ENCODE assay signal across 29 mouse cellular contexts in the genomic region with DNA sequence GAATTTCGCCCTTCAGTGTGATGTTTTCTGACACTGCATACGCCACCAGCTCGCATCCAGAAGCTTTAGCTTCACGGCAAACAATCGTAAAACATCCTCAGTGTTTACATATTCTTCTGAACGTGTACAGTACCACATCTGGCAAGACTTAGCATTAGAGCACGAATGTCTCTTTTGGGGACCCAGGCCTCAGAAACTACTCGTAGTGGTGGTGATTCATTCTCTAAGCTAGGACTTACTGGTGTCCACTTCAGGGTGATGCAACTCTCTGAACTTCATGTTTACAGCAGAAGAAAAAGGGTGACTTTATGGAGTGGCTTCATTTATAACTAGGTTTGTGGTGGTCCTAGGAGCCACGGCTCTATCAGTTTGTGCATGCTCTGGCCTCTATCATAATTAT.
DNase-seq lines count a peak whose midpoint lies in the region; ATAC-seq and TF ChIP-seq lines count a peak whose summit lies in the region.
"Had no signal": no experiment of that assay in that cellular context is flagged by ENCODE, and none has a peak within 500 bp of the region (broad histone marks: within the 10 kb centered on the region; RNA-seq: fewer than 3 reads in every experiment).

No protein-coding gene starts in this region.

- H3K79me3 ChIP-seq in C2C12 (ENCODE audit: low read depth): no peaks in the 10 kb centered on the region

- H3K4me3 ChIP-seq in lung, embryonic 14.5 days (ENCODE audit: low read depth, low read length): no peak overlapping the region
- H3K4me3 ChIP-seq in C2C12 (ENCODE audit: insufficient read depth, poor library complexity, severe bottlenecking): no peak overlapping the region
- no peak overlapping the region for H3K4me3 ChIP-seq in intestine, postnatal 0 days (ENCODE audit: low read depth, low read length)
- H3K4me3 ChIP-seq in stomach, postnatal 0 days (ENCODE audit: low read depth, low read length): no peak overlapping the region
- H3K4me3 ChIP-seq in neural tube, embryonic 15.5 days (replicated peaks): no peak overlapping the region
- H3K4me3 ChIP-seq: forebrain, embryonic 13.5 days; heart, embryonic 10.5 days; heart, embryonic 15.5 days; hindbrain, embryonic 13.5 days; layer of hippocampus, adult 2 months; left cerebral cortex, adult 2 months; liver, embryonic 12.5 days had no signal

- no peak for TF ChIP-seq EP300 in stomach, postnatal 0 days (optimal IDR thresholded peaks at IDR 0.05)

- peak; percentile 61 for DNase-seq in lung, embryonic 14.5 days
- DNase-seq in lung, postnatal 4 days: no peak
- DNase-seq in stomach, postnatal 0 days (ENCODE audit: low spot score): no peak
- DNase-seq: adrenal gland, postnatal 36 days; cerebellum, adult 8-10 months; cerebellum, postnatal 36 days; gastrocnemius, postnatal 25 days; heart, adult 11 months; heart, postnatal 4 days; kidney, adult 2 months; kidney, postnatal 36 days; left cerebral cortex, postnatal 4 days; liver, postnatal 0 days; midbrain, embryonic 14.5 days; right cerebral cortex, adult 18-20 months; right cerebral cortex, postnatal 4 days; thymus, postnatal 14 days had no signal

- no peaks in the 10 kb centered on the region for H3K4me1 ChIP-seq in lung, embryonic 14.5 days (ENCODE audit: insufficient read depth)
- H3K4me1 ChIP-seq in intestine, postnatal 0 days (replicated peaks; ENCODE audit: control insufficient read depth, insufficient read depth, low read length): no peaks in the 10 kb centered on the region
- H3K4me1 ChIP-seq in stomach, postnatal 0 days (replicated peaks; ENCODE audit: control insufficient read depth, insufficient read depth): no peaks in the 10 kb centered on the region
- H3K4me1 ChIP-seq in neural tube, embryonic 15.5 days: no peaks in the 10 kb centered on the region
- H3K4me1 ChIP-seq: forebrain, embryonic 13.5 days; heart, embryonic 10.5 days; heart, embryonic 15.5 days; hindbrain, embryonic 13.5 days; liver, embryonic 12.5 days had no signal

- no peak overlapping the region for H3K9ac ChIP-seq in lung, embryonic 14.5 days
- H3K9ac ChIP-seq in intestine, postnatal 0 days (ENCODE audit: low read depth, low read length): no peak overlapping the region
- no peak overlapping the region for H3K9ac ChIP-seq in stomach, postnatal 0 days (ENCODE audit: low read length)
- no peak overlapping the region for H3K9ac ChIP-seq in neural tube, embryonic 15.5 days (replicated peaks)
- H3K9ac ChIP-seq: forebrain, embryonic 13.5 days; heart, embryonic 15.5 days; hindbrain, embryonic 13.5 days; liver, embryonic 12.5 days; liver, postnatal 0 days had no signal

- 28% methylated on average over 9 of the region's 9 CpGs for WGBS in lung, embryonic 14.5 days
- 48% methylated on average over 9 of the region's 9 CpGs for WGBS in intestine, postnatal 0 days
- 42% methylated on average over 9 of the region's 9 CpGs for WGBS in stomach, postnatal 0 days
- WGBS in neural tube, embryonic 15.5 days: 84% methylated on average over 9 of the region's 9 CpGs

- no peaks in the 10 kb centered on the region for H3K27me3 ChIP-seq in lung, embryonic 14.5 days (ENCODE audit: insufficient read depth, low read length)
- H3K27me3 ChIP-seq in C2C12 (ENCODE audit: control insufficient read depth, insufficient read depth, insufficient read length): no peaks in the 10 kb centered on the region
- no peaks in the 10 kb centered on the region for H3K27me3 ChIP-seq in intestine, postnatal 0 days (replicated peaks; ENCODE audit: control insufficient read depth, insufficient read depth, low read length)
- no peaks in the 10 kb centered on the region for H3K27me3 ChIP-seq in stomach, postnatal 0 days (ENCODE audit: control insufficient read depth, insufficient read depth, low read length)
- no peaks in the 10 kb centered on the region for H3K27me3 ChIP-seq in neural tube, embryonic 15.5 days (replicated peaks)
- H3K27me3 ChIP-seq: forebrain, embryonic 13.5 days; heart, embryonic 15.5 days; hindbrain, embryonic 13.5 days; liver, embryonic 12.5 days had no signal

- peak overlapping the region; percentile 23 for H3ac ChIP-seq in C2C12 (ENCODE audit: control insufficient read depth, insufficient read length, low read depth)

- TF ChIP-seq CTCF in lung, embryonic 14.5 days (IDR thresholded peaks at IDR 0.05; ENCODE audit: low read depth): no peak
- TF ChIP-seq CTCF in C2C12 (IDR thresholded peaks at IDR 0.05; ENCODE audit: control insufficient read depth, insufficient read depth, insufficient read length): no peak
- TF ChIP-seq CTCF in intestine, postnatal 0 days (IDR thresholded peaks at IDR 0.05; ENCODE audit: low read depth): no peak
- TF ChIP-seq CTCF in stomach, postnatal 0 days (IDR thresholded peaks at IDR 0.05; ENCODE audit: low read depth): no peak

- H3K9me3 ChIP-seq in lung, embryonic 14.5 days (ENCODE audit: low read depth, low read length): no peaks in the 10 kb centered on the region
- no peaks in the 10 kb centered on the region for H3K9me3 ChIP-seq in intestine, postnatal 0 days (ENCODE audit: control insufficient read depth)
- no peaks in the 10 kb centered on the region for H3K9me3 ChIP-seq in stomach, postnatal 0 days (ENCODE audit: control insufficient read depth, low read length)
- no peaks in the 10 kb centered on the region for H3K9me3 ChIP-seq in neural tube, embryonic 15.5 days (replicated peaks)
- H3K9me3 ChIP-seq: forebrain, embryonic 13.5 days; heart, embryonic 10.5 days; heart, embryonic 15.5 days; hindbrain, embryonic 13.5 days; liver, embryonic 12.5 days had no signal

- H3K36me3 ChIP-seq in lung, embryonic 14.5 days (ENCODE audit: insufficient read depth): no peaks in the 10 kb centered on the region
- H3K36me3 ChIP-seq in C2C12 (ENCODE audit: control insufficient read depth, insufficient read depth): no peaks in the 10 kb centered on the region
- no peaks in the 10 kb centered on the region for H3K36me3 ChIP-seq in intestine, postnatal 0 days (ENCODE audit: control insufficient read depth, insufficient read depth)
- no peaks in the 10 kb centered on the region for H3K36me3 ChIP-seq in stomach, postnatal 0 days (ENCODE audit: control insufficient read depth, insufficient read depth, low read length)
- no peaks in the 10 kb centered on the region for H3K36me3 ChIP-seq in neural tube, embryonic 15.5 days
- H3K36me3 ChIP-seq: heart, embryonic 10.5 days; heart, embryonic 15.5 days; hindbrain, embryonic 13.5 days; liver, embryonic 12.5 days had no signal

- H3K27ac ChIP-seq in lung, embryonic 14.5 days (ENCODE audit: low read depth): peak overlapping the region; percentile 76
- H3K27ac ChIP-seq in intestine, postnatal 0 days (ENCODE audit: low read depth, low read length): no peak overlapping the region; the same call in 1 of the 2 replicates
- H3K27ac ChIP-seq in stomach, postnatal 0 days (replicated peaks): peak overlapping the region; percentile 35; the same call in 1 of the 2 replicates
- no peak overlapping the region for H3K27ac ChIP-seq in neural tube, embryonic 15.5 days (replicated peaks)
- H3K27ac ChIP-seq: forebrain, embryonic 13.5 days; heart, embryonic 10.5 days; heart, embryonic 15.5 days; hindbrain, embryonic 13.5 days; layer of hippocampus, adult 2 months; left cerebral cortex, adult 2 months; liver, embryonic 12.5 days had no signal

- H3K4me2 ChIP-seq in lung, embryonic 14.5 days: peak overlapping the region; percentile 43
- H3K4me2 ChIP-seq in intestine, postnatal 0 days (replicated peaks; ENCODE audit: low read depth): peak overlapping the region; percentile 41
- peak overlapping the region; percentile 14; the same call in 1 of the 2 replicates for H3K4me2 ChIP-seq in stomach, postnatal 0 days (replicated peaks; ENCODE audit: low read depth)
- no peak overlapping the region for H3K4me2 ChIP-seq in neural tube, embryonic 15.5 days
- H3K4me2 ChIP-seq: forebrain, embryonic 13.5 days; heart, embryonic 15.5 days; hindbrain, embryonic 13.5 days; liver, embryonic 12.5 days had no signal

- ATAC-seq in lung, embryonic 14.5 days (ENCODE audit: insufficient read depth): peak; percentile 83
- no peak for ATAC-seq in intestine, postnatal 0 days
- ATAC-seq in stomach, postnatal 0 days (ENCODE audit: low FRiP score, low TSS enrichment): no peak
- no peak for ATAC-seq in monocyte, adult 5-6 weeks (replicated peaks; ENCODE audit: insufficient number of reproducible peaks, low FRiP score, low TSS enrichment, poor library complexity, severe bottlenecking)
- no peak for ATAC-seq in neural tube, embryonic 15.5 days (ENCODE audit: low FRiP score)
- ATAC-seq: CD4-positive, CD25-positive, alpha-beta regulatory T cell, adult 4 months; forebrain, embryonic 13.5 days; liver, embryonic 12.5 days; liver, postnatal 0 days had no signal

- H3K79me2 ChIP-seq in C2C12 (ENCODE audit: control insufficient read depth, insufficient read depth): no peaks in the 10 kb centered on the region

TF ChIP-seq in C2C12, 6 proteins besides CTCF, POLR2A, EP300 and RAD21:
- TF ChIP-seq USF1 (IDR thresholded peaks at IDR 0.05; ENCODE audit: low read depth): no peak
- TF ChIP-seq FOSL1 (IDR thresholded peaks at IDR 0.05; ENCODE audit: insufficient read depth, low read length, poor library complexity, severe bottlenecking): no peak
- TF ChIP-seq CEBPB (IDR thresholded peaks at IDR 0.05; ENCODE audit: low read depth): peak; percentile 74
- no peak for TF ChIP-seq MYOD1 (IDR thresholded peaks at IDR 0.05; ENCODE audit: control insufficient read depth, insufficient read length, low read depth)
- no peak for TF ChIP-seq MAX (IDR thresholded peaks at IDR 0.05)

Comparison
In these comparisons a context has a peak if more than half of its experiments do, and no peak if none do; other contexts are left out.
1. H3K27ac ChIP-seq: peak in lung, embryonic 14.5 days (single experiment) and stomach, postnatal 0 days (single experiment); none in intestine, postnatal 0 days (single experiment) and neural tube, embryonic 15.5 days (single experiment).